Mouse (Mus musculus) right cerebral cortex, postnatal 10 days (tissue): ENCODE data around the gene Zfp687.

ENCODE experiments used
- DNase-seq, 2 experiments: peaks; one replicate each; pipeline ENCODE4 v3.0.0; 2021; ENCODE audit warnings: low spot score in 2 of 2

The Zfp687 gene

GRCm38 (mm10) chr3:94960322-94960721 is 54.9 kb downstream of the Zfp687 start:
- DNase-seq: no peak

DNA sequence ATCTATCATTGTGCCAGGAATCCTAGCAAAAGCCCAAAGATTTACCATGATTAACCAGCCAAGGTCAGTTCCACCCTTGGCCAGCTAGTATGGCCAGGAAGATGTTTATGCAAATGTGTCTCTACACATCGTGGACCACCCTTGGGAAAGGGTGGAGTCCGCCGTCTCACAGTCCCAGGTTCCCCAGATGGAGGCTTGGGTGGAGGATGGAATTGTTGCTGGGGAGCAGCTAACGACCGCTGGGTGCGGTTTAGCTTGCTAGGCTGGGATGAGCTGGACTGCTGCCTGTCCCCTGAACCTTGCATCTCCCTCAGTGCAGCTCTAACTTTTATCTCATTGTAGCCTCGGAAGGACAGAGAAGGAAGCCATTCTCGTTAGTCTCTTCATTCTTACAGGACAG is 55.4 kb downstream of the Zfp687 start:
- no peak for DNase-seq

GRCm38 (mm10) chr3:94958295-94958694 is 57.0 kb downstream of the Zfp687 start:
- DNase-seq: no peak
